Mouse (Mus musculus) liver, adult (tissue): ENCODE measurements at regions not wholly inside any gene's neighbourhood (a gene's known extent, or its start where the extent isn't known, plus 50 kb on each side); places are given as distances from the start of the nearest gene placed in this dataset.

Source experiments
- GATA4 ChIP-seq: IDR thresholded peaks from 2 replicates; pipeline ENCODE4 v1.6.1; 2014; ENCODE audit warnings: mild to moderate bottlenecking, low read length; ENCODE audit not compliant: insufficient replicate concordance

GRCm38 (mm10) chr3:101524905-101525304, 79.6 kb downstream of the Atp1a1 start:
- TF ChIP-seq GATA4 = no peak

- peak; percentile 98 for TF ChIP-seq GATA4
These were observed 80.0 kb downstream of the Atp1a1 start for GRCm38 (mm10) chr3:101524444-101524843.

GRCm38 (mm10) chr3:101523239-101523638, 81.2 kb downstream of the Atp1a1 start:
- no peak for TF ChIP-seq GATA4

GRCm38 (mm10) chr3:101522246-101522920, 82.1 kb downstream of the Atp1a1 start:
- TF ChIP-seq GATA4 = peak; percentile 82; the same call in 1 of the 2 replicates

- TF ChIP-seq GATA4 = no peak
These were observed 83.3 kb downstream of the Atp1a1 start for GRCm38 (mm10) chr3:101521155-101521554.

- TF ChIP-seq GATA4 = peak; percentile 36; the same call in 1 of the 2 replicates
These were observed 84.4 kb downstream of the Atp1a1 start for GRCm38 (mm10) chr3:101520115-101520514.

GRCm38 (mm10) chr3:101519551-101519950, 84.9 kb downstream of the Atp1a1 start:
- TF ChIP-seq GATA4 = peak; percentile 45; the same call in 1 of the 2 replicates

- TF ChIP-seq GATA4 = peak; percentile 75; the same call in 1 of the 2 replicates
These were observed 85.7 kb downstream of the Atp1a1 start for GRCm38 (mm10) chr3:101518810-101519209.

GRCm38 (mm10) chr3:101517547-101517946, 86.9 kb downstream of the Atp1a1 start:
- no peak for TF ChIP-seq GATA4

GRCm38 (mm10) chr3:101516781-101517499, 87.5 kb downstream of the Atp1a1 start:
- peak; percentile 49; the same call in 1 of the 2 replicates for TF ChIP-seq GATA4

- TF ChIP-seq GATA4 = no peak
These were observed 88.9 kb downstream of the Atp1a1 start for GRCm38 (mm10) chr3:101515566-101515965.

- peak; percentile 21; the same call in 1 of the 2 replicates for TF ChIP-seq GATA4
These were observed 90.7 kb downstream of the Atp1a1 start for GRCm38 (mm10) chr3:101513611-101514311.
